Mouse (Mus musculus): ENCODE measurements at regions not wholly inside any gene's neighbourhood (a gene's known extent, or its start where the extent isn't known, plus 50 kb on each side); places are given as distances from the start of the nearest gene placed in this dataset.

DNA sequence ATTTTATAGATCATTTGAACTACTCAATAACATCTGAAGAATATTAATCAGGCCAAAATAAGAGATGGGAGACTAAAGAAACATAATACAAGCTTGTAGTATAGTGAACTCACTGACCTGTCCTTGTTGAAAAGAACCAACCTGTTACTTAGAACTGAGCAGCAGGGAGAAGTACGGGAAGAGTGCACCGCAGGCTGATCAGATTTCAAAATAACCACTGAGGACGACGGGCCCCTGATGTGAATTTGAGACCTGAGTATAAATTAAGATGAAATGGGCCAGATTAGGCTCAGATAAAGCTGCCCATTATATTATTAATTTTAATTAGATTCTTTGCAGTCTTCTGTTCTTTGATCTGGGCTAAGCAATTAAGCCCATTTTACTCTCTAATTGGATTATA lies 391.2 kb upstream of the Tyrp1 start:
- no peak for TF ChIP-seq POLR2A (IDR thresholded peaks at IDR 0.05; ENCODE audit: borderline replicate concordance, extremely low read depth, low read depth, low read length)
- TF ChIP-seq CTCF (IDR thresholded peaks at IDR 0.05; ENCODE audit: insufficient read depth, low read length) = no peak
- WGBS = 54% methylated on average over 4 of the region's 4 CpGs
- no peak for DNase-seq
- Histone ChIP-seq H3K4me1 (ENCODE audit: control insufficient read depth, insufficient read depth, low read length) (no peaks in the 10 kb centered on the region), H3K4me3 (replicated peaks; ENCODE audit: extremely low read depth, low read depth, low read length) (no peak overlapping the region)

DNA sequence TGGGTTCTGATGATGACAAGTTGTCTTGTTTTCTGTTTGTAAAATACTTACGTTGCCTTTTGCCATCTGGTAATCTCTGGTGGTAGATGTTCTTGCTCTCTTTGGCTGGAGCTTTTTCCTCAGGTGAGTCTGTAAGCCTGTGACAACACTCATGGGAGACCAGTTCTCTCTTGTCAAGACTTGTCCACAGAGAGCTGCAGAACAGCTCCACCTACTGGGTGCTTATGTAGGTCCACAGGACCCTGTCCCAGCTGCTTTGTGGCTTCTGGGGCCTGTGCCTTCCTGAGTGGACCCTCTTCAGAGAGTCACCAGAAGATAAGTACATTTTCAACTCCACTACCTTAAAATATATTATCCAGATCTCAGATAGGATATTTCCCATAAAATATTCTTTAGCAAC lies 370.3 kb upstream of the Tyrp1 start:
- TF ChIP-seq POLR2A (IDR thresholded peaks at IDR 0.05; ENCODE audit: borderline replicate concordance, extremely low read depth, low read depth, low read length) (no peak), CTCF (IDR thresholded peaks at IDR 0.05; ENCODE audit: insufficient read depth, low read length) (no peak)
- Histone ChIP-seq H3K4me1 (ENCODE audit: control insufficient read depth, insufficient read depth, low read length) (no peaks in the 10 kb centered on the region), H3K4me3 (replicated peaks; ENCODE audit: extremely low read depth, low read depth, low read length) (no peak overlapping the region)
- 69% methylated on average over 1 of the region's 1 CpGs for WGBS
- no peak for DNase-seq

DNA sequence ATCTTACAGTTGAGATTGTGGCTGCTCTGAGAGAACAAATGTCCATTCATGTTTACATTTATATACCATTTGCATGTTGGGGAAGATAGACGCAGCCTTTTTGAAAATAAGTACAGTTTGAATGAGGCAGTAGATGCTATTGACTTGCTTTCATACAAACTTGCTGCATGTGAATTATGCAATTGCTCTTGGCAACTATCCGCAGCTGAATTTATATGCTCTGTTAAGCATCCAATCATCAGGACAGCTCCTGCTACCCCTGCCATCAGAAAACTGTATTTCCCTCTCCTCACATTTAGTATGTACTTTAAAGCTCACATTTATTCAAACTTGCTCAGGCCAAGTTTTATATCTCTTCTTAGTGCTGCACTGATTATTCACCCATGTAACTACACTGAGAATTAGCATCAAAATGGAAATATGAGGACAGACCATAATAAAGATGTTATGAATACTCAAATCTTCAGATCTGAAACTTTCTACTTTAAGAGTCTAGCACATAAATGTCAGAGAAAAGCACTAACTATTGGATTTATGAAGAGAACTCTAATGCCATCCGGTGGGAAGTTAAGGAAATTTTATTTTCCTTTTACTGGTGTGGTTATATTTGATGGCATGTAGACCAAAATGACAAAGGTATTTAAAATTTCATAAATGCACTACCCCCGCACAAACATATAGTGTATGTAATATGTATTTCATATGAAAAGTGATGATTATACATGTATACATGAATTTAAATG lies 358.0 kb upstream of the Tyrp1 start:
- no peak for DNase-seq
- TF ChIP-seq POLR2A (IDR thresholded peaks at IDR 0.05; ENCODE audit: borderline replicate concordance, extremely low read depth, low read depth, low read length) = no peak
- no peak for TF ChIP-seq CTCF (IDR thresholded peaks at IDR 0.05; ENCODE audit: insufficient read depth, low read length)
- WGBS = 78% methylated on average over 4 of the region's 4 CpGs
- H3K4me1 ChIP-seq (ENCODE audit: control insufficient read depth, insufficient read depth, low read length) = no peaks in the 10 kb centered on the region
- no peak overlapping the region for H3K4me3 ChIP-seq (replicated peaks; ENCODE audit: extremely low read depth, low read depth, low read length)

DNA sequence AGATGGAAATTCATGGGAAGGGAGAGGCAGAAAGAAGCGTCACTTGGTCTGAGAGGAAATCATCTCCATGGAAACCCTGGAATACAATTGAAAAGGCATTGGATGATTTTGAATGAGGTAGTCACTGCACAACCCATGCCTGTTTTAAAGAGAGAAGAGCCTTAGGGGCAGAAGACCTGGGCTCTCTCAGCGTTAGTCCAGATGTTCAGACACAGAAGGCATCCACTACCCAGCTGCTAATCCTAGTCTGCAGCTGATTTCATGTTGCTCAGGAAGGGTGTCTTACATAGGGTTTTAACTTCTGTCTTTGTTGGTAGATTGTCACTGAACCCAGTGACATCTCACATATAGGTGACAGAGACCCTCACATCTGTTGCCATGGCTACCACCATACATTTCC lies 318.8 kb upstream of the Tyrp1 start:
- DNase-seq = no peak
- WGBS = 68% methylated on average over 2 of the region's 2 CpGs
- TF ChIP-seq POLR2A (IDR thresholded peaks at IDR 0.05; ENCODE audit: borderline replicate concordance, extremely low read depth, low read depth, low read length) = no peak
- TF ChIP-seq CTCF (IDR thresholded peaks at IDR 0.05; ENCODE audit: insufficient read depth, low read length) = no peak
- no peak overlapping the region for H3K4me3 ChIP-seq (replicated peaks; ENCODE audit: extremely low read depth, low read depth, low read length)
- no peaks in the 10 kb centered on the region for H3K4me1 ChIP-seq (ENCODE audit: control insufficient read depth, insufficient read depth, low read length)

DNA sequence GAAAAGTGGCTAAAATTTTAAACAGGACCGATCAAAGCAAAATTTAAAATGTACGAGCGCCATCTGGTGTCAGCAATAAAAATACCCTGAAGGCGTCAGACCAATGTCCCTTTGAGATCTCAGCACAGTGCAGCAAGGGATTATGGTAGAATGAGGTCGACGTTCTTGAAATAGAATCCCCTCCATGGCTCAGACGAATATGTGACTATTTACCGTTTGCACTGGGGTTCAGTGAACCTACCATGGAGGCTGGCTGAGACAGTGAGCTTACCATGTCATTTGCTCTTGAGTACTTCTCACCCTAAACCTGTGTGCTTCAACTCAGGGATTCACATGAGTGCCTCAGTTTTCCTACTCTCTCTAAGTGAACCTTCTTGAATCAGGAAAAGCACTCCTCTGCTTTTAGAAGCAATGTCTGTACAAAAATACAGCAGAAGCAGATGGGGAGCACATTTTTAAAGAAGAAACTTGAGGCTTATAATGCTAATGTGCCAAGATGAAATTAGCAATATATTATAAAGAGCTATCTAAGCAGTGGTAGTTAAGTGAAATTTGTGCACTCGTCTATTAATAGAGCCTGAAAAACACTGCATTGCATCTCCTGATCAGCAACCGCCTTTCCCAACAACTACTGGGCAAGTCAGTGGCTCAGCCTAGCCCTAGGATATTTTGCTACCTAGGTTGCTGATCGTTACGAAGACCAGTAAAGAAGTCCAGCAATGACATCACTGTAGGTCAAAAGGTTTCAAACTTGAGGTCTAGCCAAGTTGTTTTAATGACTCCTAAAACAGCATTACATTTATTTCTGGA lies 316.2 kb upstream of the Tyrp1 start:
- Histone ChIP-seq H3K4me1 (ENCODE audit: control insufficient read depth, insufficient read depth, low read length) (no peaks in the 10 kb centered on the region), H3K4me3 (replicated peaks; ENCODE audit: extremely low read depth, low read depth, low read length) (no peak overlapping the region)
- TF ChIP-seq POLR2A (IDR thresholded peaks at IDR 0.05; ENCODE audit: borderline replicate concordance, extremely low read depth, low read depth, low read length) = no peak
- 0 out of 2 replicates have a peak, but pooled peaks have one; percentile 1 for TF ChIP-seq CTCF (IDR thresholded peaks at IDR 0.05; ENCODE audit: insufficient read depth, low read length)
- 25% methylated on average over 12 of the region's 12 CpGs for WGBS
- DNase-seq = no peak

DNA sequence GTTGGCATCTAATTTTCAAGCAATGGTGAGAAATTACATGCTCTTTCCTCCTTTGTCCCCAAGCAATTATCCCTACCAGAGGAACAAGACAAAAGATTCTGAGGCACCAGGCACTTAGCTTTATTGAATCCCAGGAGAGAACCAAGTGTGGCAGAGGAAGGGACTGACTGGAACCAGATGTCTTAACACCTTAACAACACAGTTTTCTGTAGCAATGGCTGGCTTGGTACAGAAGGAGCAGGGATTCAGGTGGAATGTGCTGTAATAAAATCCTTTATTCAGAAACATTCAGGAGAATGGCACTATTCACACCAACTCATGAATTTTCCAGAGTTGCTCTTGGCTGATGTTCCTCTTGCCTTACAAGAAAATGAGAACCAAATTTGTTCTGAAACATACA lies 315.3 kb upstream of the Tyrp1 start:
- DNase-seq = no peak
- no peaks in the 10 kb centered on the region for H3K4me1 ChIP-seq (ENCODE audit: control insufficient read depth, insufficient read depth, low read length)
- TF ChIP-seq CTCF (IDR thresholded peaks at IDR 0.05; ENCODE audit: insufficient read depth, low read length) (no peak), POLR2A (IDR thresholded peaks at IDR 0.05; ENCODE audit: borderline replicate concordance, extremely low read depth, low read depth, low read length) (no peak)

DNA sequence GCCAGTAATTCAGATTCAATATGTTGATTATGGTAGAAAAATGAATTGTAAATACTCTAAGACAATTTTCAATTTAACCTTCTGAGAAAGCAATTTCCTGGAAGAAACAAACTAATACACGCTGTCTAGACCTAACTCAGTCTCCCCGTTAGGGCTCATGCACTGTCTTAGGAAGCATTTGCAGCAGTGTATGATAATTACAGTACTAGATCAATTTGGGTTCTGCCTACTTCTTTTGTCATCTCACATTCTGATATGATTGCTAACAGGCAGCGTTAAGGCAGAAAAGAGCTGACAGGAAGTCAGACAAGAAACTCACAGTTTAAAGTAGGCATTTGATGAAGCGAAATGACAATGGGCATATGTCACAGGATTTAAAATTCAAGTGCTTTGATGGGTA lies 294.1 kb upstream of the Tyrp1 start:
- TF ChIP-seq CTCF (IDR thresholded peaks at IDR 0.05; ENCODE audit: insufficient read depth, low read length) (no peak), POLR2A (IDR thresholded peaks at IDR 0.05; ENCODE audit: borderline replicate concordance, extremely low read depth, low read depth, low read length) (no peak)
- H3K4me1 ChIP-seq (ENCODE audit: control insufficient read depth, insufficient read depth, low read length) = no peaks in the 10 kb centered on the region
- no peak overlapping the region for H3K4me3 ChIP-seq (replicated peaks; ENCODE audit: extremely low read depth, low read depth, low read length)
- 71% methylated on average over 4 of the region's 4 CpGs for WGBS
- no peak for DNase-seq

More for the DNA sequence above, 315.3 kb upstream of the Tyrp1 start:
- no peak overlapping the region for H3K4me3 ChIP-seq (replicated peaks; ENCODE audit: extremely low read depth, low read depth, low read length)

DNA sequence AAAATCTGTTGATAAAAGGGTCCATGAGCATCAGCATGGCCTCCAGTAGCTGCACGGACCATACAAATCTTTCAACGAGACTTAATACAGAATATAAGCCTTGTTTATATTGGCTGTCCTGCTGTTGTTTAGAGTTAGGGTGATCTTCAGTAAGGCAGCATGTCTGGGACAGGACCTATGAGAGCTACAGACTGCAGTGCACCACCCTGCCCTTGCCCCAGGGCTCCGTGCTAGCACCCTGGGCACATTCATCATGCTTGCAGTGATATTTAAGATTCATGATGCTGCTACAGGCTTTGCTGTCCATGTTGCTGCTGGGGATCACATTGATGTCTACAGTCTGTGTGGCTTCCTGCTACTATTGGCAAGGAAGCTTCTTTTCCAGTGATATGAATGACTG lies 288.8 kb upstream of the Tyrp1 start:
- 77% methylated on average over 3 of the region's 3 CpGs for WGBS
- no peak for DNase-seq
- TF ChIP-seq CTCF (IDR thresholded peaks at IDR 0.05; ENCODE audit: insufficient read depth, low read length) (no peak), POLR2A (IDR thresholded peaks at IDR 0.05; ENCODE audit: borderline replicate concordance, extremely low read depth, low read depth, low read length) (no peak)
- no peak overlapping the region for H3K4me3 ChIP-seq (replicated peaks; ENCODE audit: extremely low read depth, low read depth, low read length)
- H3K4me1 ChIP-seq (ENCODE audit: control insufficient read depth, insufficient read depth, low read length) = no peaks in the 10 kb centered on the region

DNA sequence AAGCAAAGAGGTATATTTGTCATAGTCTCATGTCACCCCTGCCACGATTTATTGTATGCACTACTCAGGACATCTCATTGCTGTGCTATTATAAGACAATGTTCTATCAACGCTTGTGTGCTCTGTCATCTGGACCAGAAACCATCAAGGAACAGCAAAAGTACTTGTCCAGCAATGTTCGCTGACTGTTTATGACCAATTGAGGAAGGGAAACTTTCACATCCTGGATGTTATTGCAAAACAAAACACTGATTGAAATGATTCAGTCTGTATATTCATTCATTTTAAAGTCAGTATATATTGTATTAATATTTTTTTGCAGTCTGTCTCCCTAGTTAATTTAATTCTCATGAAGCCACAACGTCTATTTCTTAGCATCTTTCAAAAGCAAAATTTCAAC lies 244.5 kb upstream of the Tyrp1 start:
- TF ChIP-seq POLR2A (IDR thresholded peaks at IDR 0.05; ENCODE audit: borderline replicate concordance, extremely low read depth, low read depth, low read length) (no peak), CTCF (IDR thresholded peaks at IDR 0.05; ENCODE audit: insufficient read depth, low read length) (no peak)
- no peak overlapping the region for H3K4me3 ChIP-seq (replicated peaks; ENCODE audit: extremely low read depth, low read depth, low read length)
- no peak for DNase-seq
- 69% methylated on average over 4 of the region's 4 CpGs for WGBS
- no peaks in the 10 kb centered on the region for H3K4me1 ChIP-seq (ENCODE audit: control insufficient read depth, insufficient read depth, low read length)

DNA sequence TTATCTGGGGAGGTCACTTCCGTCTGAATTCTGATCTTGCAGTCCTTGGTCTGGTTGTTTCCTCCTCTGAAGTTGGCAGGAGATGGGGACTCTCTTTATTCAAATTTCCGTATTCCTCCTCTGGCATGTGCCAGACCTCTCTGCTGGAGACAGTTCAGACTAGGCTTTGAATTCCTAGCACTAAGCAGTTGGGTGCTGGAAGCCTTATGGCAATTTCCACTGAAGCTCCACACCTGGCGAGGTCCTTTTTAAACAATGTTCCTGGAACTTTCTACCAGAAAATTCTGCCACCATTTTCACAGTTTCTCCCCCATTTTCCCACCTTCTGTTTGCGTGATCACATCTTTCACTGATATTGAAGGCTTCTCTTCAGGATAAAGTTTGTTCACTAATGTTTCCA lies 205.7 kb upstream of the Tyrp1 start:
- no peaks in the 10 kb centered on the region for H3K4me1 ChIP-seq (ENCODE audit: control insufficient read depth, insufficient read depth, low read length)
- no peak for DNase-seq
- WGBS = 59% methylated on average over 4 of the region's 4 CpGs
- no peak overlapping the region for H3K4me3 ChIP-seq (replicated peaks; ENCODE audit: extremely low read depth, low read depth, low read length)
- TF ChIP-seq CTCF (IDR thresholded peaks at IDR 0.05; ENCODE audit: insufficient read depth, low read length) (no peak), POLR2A (IDR thresholded peaks at IDR 0.05; ENCODE audit: borderline replicate concordance, extremely low read depth, low read depth, low read length) (no peak)
